Mouse (Mus musculus) stomach, postnatal 0 days (tissue): ENCODE measurements around the gene Cdc42bpg. TPM values are rescaled to one million over a fixed set of nuclear protein-coding genes. Genes with fewer than 3 reads are reported as not detected.
A peak's percentile ranks its signal among the peaks of the same experiment; 100 is the strongest.

Experiments
- ATAC-seq: fragments of 200-750 bp; cut with Nextera tagmentation; 2 replicates; pipeline ENCODE4 v1.8.0; 2017; ENCODE audit not compliant: low FRiP score, low TSS enrichment
- DNase-seq: peaks from one replicate; pipeline ENCODE4 v3.0.0-alpha.2; 2016; ENCODE audit warnings: low spot score
- H3K27ac ChIP-seq: fragments of 300-500 bp; sonication (generic); replicated peaks from 2 replicates; pipeline ENCODE4 v1.5.1; 2014; ENCODE audit warnings: mild to moderate bottlenecking, control low read depth
- H3K27me3 ChIP-seq: fragments of 300-500 bp; sonication (generic); 2 replicates; pipeline ENCODE4 v1.6.1; 2014; ENCODE audit warnings: low read length; ENCODE audit not compliant: control insufficient read depth, insufficient read depth
- H3K36me3 ChIP-seq: fragments of 300-500 bp; sonication (generic); 2 replicates; pipeline ENCODE4 v1.6.1; 2014; ENCODE audit warnings: low read length, mixed read lengths; ENCODE audit not compliant: control insufficient read depth, insufficient read depth
- H3K4me1 ChIP-seq: fragments of 300-500 bp; sonication (generic); replicated peaks from 2 replicates; pipeline ENCODE4 v1.6.1; 2014; ENCODE audit warnings: antibody characterized with exemption; ENCODE audit not compliant: control insufficient read depth, insufficient read depth
- H3K4me2 ChIP-seq: fragments of 300-500 bp; sonication (generic); replicated peaks from 2 replicates; pipeline ENCODE4 v1.6.1; 2014; ENCODE audit warnings: low read depth, mild to moderate bottlenecking, control low read depth, moderate library complexity
- H3K4me3 ChIP-seq: fragments of 300-500 bp; sonication (generic); 2 replicates; pipeline ENCODE4 v1.5.1; 2014; ENCODE audit warnings: low read depth, low read length, control low read depth
- H3K9ac ChIP-seq: fragments of 300-500 bp; sonication (generic); 2 replicates; pipeline ENCODE4 v1.6.1; 2014; ENCODE audit warnings: mild to moderate bottlenecking, low read length, control low read depth, mixed read lengths
- H3K9me3 ChIP-seq: fragments of 300-500 bp; sonication (generic); 2 replicates; pipeline ENCODE4 v1.6.1; 2016; ENCODE audit warnings: low read length; ENCODE audit not compliant: control insufficient read depth
- CTCF ChIP-seq: IDR thresholded peaks from 2 replicates; pipeline ENCODE4 v1.5.1; 2016; ENCODE audit warnings: antibody characterized with exemption, low read depth, mild to moderate bottlenecking, moderate library complexity
- EP300 ChIP-seq: optimal IDR thresholded peaks from 2 replicates; pipeline ENCODE3; 2016; ENCODE audit warnings: antibody characterized with exemption
- WGBS: fragments of 180-500 bp; shearing (Covaris S2); extraction: QIAGEN DNeasy Blood & Tissue Kit; methylation state at CpG from one replicate; pipeline ENCODE4 v1.1.7; 2014; 5-methylcytosine and 5-hydroxymethylcytosine counted together
- polyA plus RNA-seq: library from polyadenylated mRNA; unstranded; fragments of >200 nt; fragmentation: Nextera tagmentation; extraction: Ambion mirVana; gene quantifications from 2 replicates; pipeline ENCODE4 v1.2.1, GENCODE M21; 2015

Cdc42bpg gene
- polyA plus RNA-seq, 1 experiment from 2014 or later = 1.3 TPM

GRCm38 (mm10) chr19:6352107-6352505 lies 45.9 kb downstream of the Cdc42bpg start:
- ATAC-seq (no peak), DNase-seq (no peak)
- TF ChIP-seq EP300 (no peak), CTCF (no peak)
- no peak overlapping the region for H3K4me3 ChIP-seq
- H3K4me1 ChIP-seq = no peaks in the 10 kb centered on the region
- 88% methylated on average over 2 of the region's 2 CpGs for WGBS
- H3K27me3 ChIP-seq = no peaks in the 10 kb centered on the region
- 0 out of 2 replicates have a peak, but pooled peaks cover 3% of the 10 kb centered on the region for H3K36me3 ChIP-seq
- no peaks in the 10 kb centered on the region for H3K9me3 ChIP-seq
- H3K9ac ChIP-seq = no peak overlapping the region
- H3K27ac ChIP-seq = no peak overlapping the region
- no peak overlapping the region for H3K4me2 ChIP-seq

- Histone ChIP-seq H3K4me1 (no peaks in the 10 kb centered on the region), H3K27me3 (no peaks in the 10 kb centered on the region), H3K9ac (no peak overlapping the region), H3K36me3 (0 out of 2 replicates have a peak, but pooled peaks cover 2% of the 10 kb centered on the region), H3K27ac (no peak overlapping the region), H3K4me3 (no peak overlapping the region), H3K9me3 (no peaks in the 10 kb centered on the region), H3K4me2 (no peak overlapping the region)
- TF ChIP-seq CTCF (no peak), EP300 (no peak)
- WGBS = 87% methylated on average over 7 of the region's 7 CpGs
- DNase-seq (no peak), ATAC-seq (no peak)
Measured at GRCm38 (mm10) chr19:6354030-6354429, 47.8 kb downstream of the Cdc42bpg start.

GRCm38 (mm10) chr19:6361291-6361690 lies 55.0 kb downstream of the Cdc42bpg start:
- H3K27ac ChIP-seq = no peak overlapping the region
- H3K9ac ChIP-seq = no peak overlapping the region
- no peak for ATAC-seq
- TF ChIP-seq EP300 = no peak
- no peak for TF ChIP-seq CTCF
- no peak for DNase-seq
- H3K9me3 ChIP-seq = no peaks in the 10 kb centered on the region
- H3K4me3 ChIP-seq = no peak overlapping the region
- WGBS = 98% methylated on average over 3 of the region's 3 CpGs
- H3K27me3 ChIP-seq = no peaks in the 10 kb centered on the region
- H3K4me2 ChIP-seq = no peak overlapping the region
- peaks cover 6% of the 10 kb centered on the region; the same call in 1 of the 2 replicates for H3K36me3 ChIP-seq
- 0 out of 2 replicates have a peak, but pooled peaks cover 3% of the 10 kb centered on the region for H3K4me1 ChIP-seq

- peak overlapping the region; percentile 61 for H3K27ac ChIP-seq
- no peaks in the 10 kb centered on the region for H3K27me3 ChIP-seq
- TF ChIP-seq CTCF (no peak), EP300 (no peak)
- H3K9me3 ChIP-seq = no peaks in the 10 kb centered on the region
- no peak; the same call in 1 of the 2 replicates for ATAC-seq
- no peak for DNase-seq
- H3K4me2 ChIP-seq = peak overlapping the region; percentile 41
- H3K4me1 ChIP-seq = 0 out of 2 replicates have a peak, but pooled peaks cover 3% of the 10 kb centered on the region
- H3K36me3 ChIP-seq = peaks cover 15% of the 10 kb centered on the region
- H3K4me3 ChIP-seq = peak overlapping the region; percentile 99
- WGBS = 1% methylated on average over 11 of the region's 11 CpGs
- H3K9ac ChIP-seq = no peak overlapping the region
Measured at GRCm38 (mm10) chr19:6363091-6363410, 56.8 kb downstream of the Cdc42bpg start.

- whole genome bisulfite sequencing = 2% methylated on average over 59 of the region's 85 CpGs
- Histone ChIP-seq H3K4me1 (0 out of 2 replicates have a peak, but pooled peaks cover 3% of the 10 kb centered on the region), H3K9ac (peak within 1 kb of the TSS; percentile 100), H3K27me3 (no peaks in the 10 kb centered on the region), H3K36me3 (peaks cover 17% of the 10 kb centered on the region), H3K27ac (peak within 1 kb of the TSS; percentile 100), H3K4me3 (peak within 1 kb of the TSS; percentile 99), H3K9me3 (no peaks in the 10 kb centered on the region), H3K4me2 (peak within 1 kb of the TSS; percentile 65)
- ATAC-seq (peak; percentile 96), DNase-seq (peak; percentile 100)
- TF ChIP-seq CTCF (peak; percentile 3; the same call in 1 of the 2 replicates), EP300 (peak; percentile 47)
Measured at GRCm38 (mm10) chr19:6363411-6364240, 57.4 kb downstream of the Cdc42bpg start, which contains the start of gene Sf1. Sf1 (plus strand) TSS chr19:6363690.

- DNase-seq (peak; percentile 92), ATAC-seq (peak; percentile 1; the same call in 1 of the 2 replicates)
- Histone ChIP-seq H3K27ac (peak overlapping the region; percentile 100), H3K4me2 (peak overlapping the region; percentile 65), H3K4me3 (peak overlapping the region; percentile 99), H3K9ac (peak overlapping the region; percentile 100), H3K9me3 (no peaks in the 10 kb centered on the region), H3K4me1 (0 out of 2 replicates have a peak, but pooled peaks cover 3% of the 10 kb centered on the region), H3K36me3 (peaks cover 17% of the 10 kb centered on the region), H3K27me3 (no peaks in the 10 kb centered on the region)
- no peak for TF ChIP-seq EP300
- TF ChIP-seq CTCF = no peak
- under 1% methylated on average over 55 of the region's 55 CpGs for WGBS
Measured at GRCm38 (mm10) chr19:6364317-6364725, 58.1 kb downstream of the Cdc42bpg start.
